Mouse (Mus musculus) myocyte (in vitro differentiated cells): ENCODE data around the gene Foxe3. TPM values are rescaled to one million over a fixed set of nuclear protein-coding genes. Genes with fewer than 3 reads are reported as not detected.
"Not testable (repeated sequence)": the region's sequence is repeated elsewhere in the genome, so short reads cannot be mapped to it uniquely, and the experiment has no call there.

ENCODE experiments used
- H3K27me3 ChIP-seq: one replicate; pipeline ENCODE4 v1.6.1; 2011; ENCODE audit not compliant: control insufficient read depth, insufficient read depth, insufficient read length
- H3K36me3 ChIP-seq: one replicate; pipeline ENCODE4 v1.6.1; 2011; ENCODE audit not compliant: control insufficient read depth, insufficient read depth
- H3K4me2 ChIP-seq: one replicate; pipeline ENCODE4 v1.6.1; 2011; ENCODE audit warnings: low read depth, control low read depth
- H3K4me3 ChIP-seq: one replicate; pipeline ENCODE4 v1.5.1; 2011; ENCODE audit warnings: mild to moderate bottlenecking, control low read depth, moderate library complexity
- H3K79me2 ChIP-seq: one replicate; pipeline ENCODE4 v1.6.1; 2011; ENCODE audit not compliant: control insufficient read depth, insufficient read depth
- H3ac ChIP-seq: one replicate; pipeline ENCODE4 v1.6.1; 2011; ENCODE audit not compliant: control insufficient read depth, insufficient read length
- CEBPB ChIP-seq: IDR thresholded peaks from 2 replicates; pipeline ENCODE4 v1.6.1; 2011; ENCODE audit warnings: mild to moderate bottlenecking, moderate library complexity; ENCODE audit not compliant: poor library complexity, insufficient read depth, severe bottlenecking
- E2F4 ChIP-seq: IDR thresholded peaks from one replicate; pipeline ENCODE4 v1.6.1; 2011; ENCODE audit warnings: mild to moderate bottlenecking, control low read depth, moderate library complexity; ENCODE audit not compliant: insufficient read depth
- MAX ChIP-seq: IDR thresholded peaks from one replicate; pipeline ENCODE4 v1.6.1; 2011; ENCODE audit warnings: low read depth, mild to moderate bottlenecking, control low read depth
- MYOD1 ChIP-seq, 3 experiments: IDR thresholded peaks; one replicate each; pipeline ENCODE4 v1.6.1; 2011; ENCODE audit warnings: control low read depth in 2 of 3, low read depth in 2 of 3, mild to moderate bottlenecking in 2 of 3, moderate library complexity in 1 of 3; ENCODE audit not compliant: insufficient read length in 2 of 3, control insufficient read depth in 1 of 3
- MYOG ChIP-seq, 3 experiments: IDR thresholded peaks; one replicate each; pipeline ENCODE4 v1.6.1; 2011; ENCODE audit warnings: control low read depth in 2 of 3, low read depth in 2 of 3, mild to moderate bottlenecking in 2 of 3; ENCODE audit not compliant: insufficient read length in 2 of 3, control insufficient read depth in 1 of 3, insufficient read depth in 1 of 3
- POLR2A ChIP-seq: IDR thresholded peaks from one replicate; pipeline ENCODE4 v1.6.1; 2011; ENCODE audit warnings: low read depth, mild to moderate bottlenecking, control low read depth, moderate library complexity; ENCODE audit not compliant: insufficient read length
- POLR2AphosphoS2 ChIP-seq: IDR thresholded peaks from one replicate; pipeline ENCODE4 v1.6.1; 2011; ENCODE audit warnings: low read depth, control low read depth; ENCODE audit not compliant: insufficient read length
- REST ChIP-seq: IDR thresholded peaks from one replicate; pipeline ENCODE4 v1.6.1; 2011; ENCODE audit warnings: mild to moderate bottlenecking, control low read depth, moderate library complexity; ENCODE audit not compliant: insufficient read depth, insufficient read length
- SRF ChIP-seq: IDR thresholded peaks from one replicate; pipeline ENCODE4 v1.6.1; 2011; ENCODE audit warnings: low read depth; ENCODE audit not compliant: control insufficient read depth, insufficient read length
- TCF12 ChIP-seq: IDR thresholded peaks from one replicate; pipeline ENCODE4 v1.6.1; 2011; ENCODE audit warnings: mild to moderate bottlenecking, control low read depth; ENCODE audit not compliant: poor library complexity, insufficient read depth, severe bottlenecking
- TCF3 ChIP-seq: IDR thresholded peaks from one replicate; pipeline ENCODE4 v1.6.1; 2011; ENCODE audit warnings: low read depth, control low read depth; ENCODE audit not compliant: insufficient read length
- USF1 ChIP-seq: IDR thresholded peaks from one replicate; pipeline ENCODE4 v1.6.1; 2011; ENCODE audit warnings: low read depth, mild to moderate bottlenecking, control low read depth, moderate library complexity
- polyA plus RNA-seq: library from polyadenylated mRNA; unstranded; fragments of >200 nt; fragmentation: generic; extraction: Trizol; gene quantifications from one replicate; pipeline ENCODE4 v1.2.1, GENCODE M21; 2012; ENCODE audit warnings: missing spikeins

Gene Foxe3
- polyA plus RNA-seq, result not detected

DNA sequence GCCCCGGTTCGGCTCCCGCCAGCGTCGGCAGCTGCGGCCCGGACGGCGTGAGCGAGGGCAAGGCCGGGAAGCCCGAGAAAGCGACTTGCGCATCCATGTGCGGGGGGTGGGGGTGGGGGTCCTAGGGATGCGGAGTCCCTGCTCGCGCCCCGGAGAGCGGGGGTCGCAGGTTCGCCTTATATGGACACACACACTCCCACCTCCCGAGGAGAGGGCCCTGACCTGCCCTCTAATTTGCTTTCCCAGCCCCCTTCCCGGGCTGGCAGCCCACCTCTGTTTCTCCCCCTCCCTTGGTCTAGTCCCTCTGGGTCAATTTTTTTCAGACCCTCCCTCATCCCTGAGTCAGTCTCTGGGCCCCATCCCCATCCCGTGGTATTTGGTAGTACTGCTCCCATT lies at the start of gene Foxe3:
Gene Foxe3 (minus strand): TSS at position 97 of the 396 bp plus-strand sequence.
- H3K36me3 ChIP-seq, result no peaks in the 10 kb centered on the region
- H3K79me2 ChIP-seq, result no peaks in the 10 kb centered on the region
- peak within 1 kb of the TSS; percentile 45 for H3K4me2 ChIP-seq
- TF ChIP-seq SRF (no peak), REST (no peak), USF1 (no peak), TCF3 (no peak), MYOD1 (IDR thresholded peaks at IDR 0.05; ENCODE audit: control insufficient read depth in 1 of 3, insufficient read length in 2 of 3, low read depth in 2 of 3) (no peak), MYOG (IDR thresholded peaks at IDR 0.05; ENCODE audit: control insufficient read depth in 1 of 3, insufficient read depth in 1 of 3, insufficient read length in 2 of 3, low read depth in 2 of 3) (no peak), POLR2A (no peak), TCF12 (no peak), CEBPB (no peak), POLR2AphosphoS2 (no peak), MAX (no peak), E2F4 (no peak)
- H3K4me3 ChIP-seq, result no peak within 1 kb of the TSS
- peaks cover 46% of the 10 kb centered on the region for H3K27me3 ChIP-seq
- no peak within 1 kb of the TSS for H3ac ChIP-seq

DNA sequence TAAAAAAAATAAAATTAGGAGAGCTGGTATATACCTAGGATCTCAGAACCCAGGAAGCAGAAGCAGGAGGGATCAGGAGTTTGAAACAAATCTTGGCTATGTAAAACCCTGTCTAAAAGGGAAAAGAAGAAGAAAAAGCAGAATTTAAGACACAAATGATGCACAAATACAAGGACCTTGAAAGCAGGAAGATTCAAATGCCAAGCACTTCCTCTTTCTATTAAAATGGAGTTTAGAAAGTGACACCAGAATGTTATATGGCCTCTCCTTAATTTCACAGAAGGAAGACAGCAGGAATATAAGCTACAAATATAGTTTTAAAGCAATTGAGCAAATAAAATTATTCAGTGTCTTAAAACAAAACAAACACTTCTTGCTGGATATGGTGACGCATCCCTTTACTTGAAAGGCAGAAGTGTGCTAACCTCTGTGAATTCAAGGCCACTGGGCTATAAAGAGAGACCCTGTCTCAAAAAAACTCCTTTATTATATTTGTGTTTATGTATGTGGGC lies 47.5 kb upstream of the Foxe3 start:
- TF ChIP-seq TCF3 (no peak), POLR2AphosphoS2 (no peak), USF1 (no peak), E2F4 (no peak), REST (no peak), SRF (no peak), MYOG (IDR thresholded peaks at IDR 0.05; ENCODE audit: control insufficient read depth in 1 of 3, insufficient read depth in 1 of 3, insufficient read length in 2 of 3, low read depth in 2 of 3) (no peak), MYOD1 (IDR thresholded peaks at IDR 0.05; ENCODE audit: control insufficient read depth in 1 of 3, insufficient read length in 2 of 3, low read depth in 2 of 3) (no peak), MAX (no peak), POLR2A (no peak), TCF12 (no peak), CEBPB (no peak)
- no peak overlapping the region for H3K4me2 ChIP-seq
- H3ac ChIP-seq, result no peak overlapping the region
- no peak overlapping the region for H3K4me3 ChIP-seq
- no peaks in the 10 kb centered on the region for H3K27me3 ChIP-seq
- H3K36me3 ChIP-seq, result peaks cover 2% of the 10 kb centered on the region
- H3K79me2 ChIP-seq, result peaks cover 63% of the 10 kb centered on the region

DNA sequence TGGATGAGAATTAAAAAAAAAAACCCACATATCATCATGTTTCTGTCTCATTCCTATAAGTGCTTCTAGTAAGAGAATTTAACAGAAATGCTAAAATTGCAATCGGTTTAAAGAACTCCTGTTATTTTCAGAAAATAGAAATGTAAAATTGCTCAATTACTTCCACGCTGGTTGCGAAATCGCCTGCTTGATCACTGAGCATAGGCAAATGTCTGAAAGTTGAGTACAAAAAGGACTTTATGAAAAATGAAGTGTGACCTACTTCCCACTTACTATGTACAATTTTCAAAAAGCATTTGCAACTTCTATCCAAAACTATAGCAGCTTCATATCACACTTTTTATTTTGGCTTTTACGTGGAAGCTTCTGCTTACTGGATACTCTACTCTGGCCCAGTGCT lies 44.9 kb upstream of the Foxe3 start:
- Histone ChIP-seq H3K4me3 (no peak overlapping the region), H3K36me3 (peaks cover 14% of the 10 kb centered on the region), H3ac (no peak overlapping the region), H3K27me3 (no peaks in the 10 kb centered on the region), H3K4me2 (no peak overlapping the region), H3K79me2 (peaks cover 38% of the 10 kb centered on the region)
- TF ChIP-seq CEBPB (peak; percentile 60; the same call in 1 of the 2 replicates), MAX (no peak), POLR2A (no peak), MYOD1 (IDR thresholded peaks at IDR 0.05; ENCODE audit: control insufficient read depth in 1 of 3, insufficient read length in 2 of 3, low read depth in 2 of 3) (no peak), POLR2AphosphoS2 (no peak), TCF3 (no peak), REST (no peak), USF1 (no peak)

DNA sequence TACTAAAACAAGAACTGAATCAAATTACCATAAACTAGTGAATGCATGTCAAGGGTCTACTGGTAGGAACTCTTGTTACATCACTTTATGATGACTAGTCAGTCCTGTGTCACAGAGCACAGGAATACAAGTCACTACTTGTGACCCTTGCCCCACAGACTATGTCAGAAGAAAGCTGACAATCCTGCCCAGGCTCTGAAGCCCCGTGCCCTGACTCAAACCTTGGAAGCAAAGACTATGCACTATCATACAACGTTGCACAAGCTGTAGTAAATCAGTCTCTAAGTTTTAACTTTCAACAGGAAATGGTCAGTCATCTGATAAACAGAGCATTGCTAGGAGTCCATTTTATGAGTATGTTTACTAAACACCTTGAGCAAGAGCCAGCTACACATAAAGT lies 35.1 kb upstream of the Foxe3 start:
- not testable (repeated sequence) for H3K79me2 ChIP-seq, H3K4me3 ChIP-seq, H3K4me2 ChIP-seq, H3ac ChIP-seq, H3K27me3 ChIP-seq
- peaks cover 23% of the 10 kb centered on the region for H3K36me3 ChIP-seq

DNA sequence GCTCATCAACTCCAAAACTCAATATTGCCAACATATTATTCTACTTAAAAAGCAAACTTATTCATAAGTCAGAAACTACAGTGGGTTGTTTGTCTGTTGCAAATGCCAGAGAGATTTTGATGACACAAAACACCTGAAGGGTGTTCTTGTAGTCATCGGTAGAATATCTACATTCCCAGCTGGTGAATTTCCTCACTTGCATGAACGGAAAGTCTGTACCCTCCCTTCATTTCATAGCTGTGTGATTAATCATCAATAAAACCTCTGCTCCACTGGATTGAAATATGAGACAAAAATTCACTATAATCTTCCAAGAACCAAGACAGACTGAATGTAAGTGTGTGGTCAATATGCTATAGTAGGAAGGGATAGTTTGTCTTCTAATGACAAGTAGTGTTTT lies 33.7 kb upstream of the Foxe3 start:
- Histone ChIP-seq H3K4me2 (no peak overlapping the region), H3K27me3 (no peaks in the 10 kb centered on the region), H3K36me3 (peaks cover 15% of the 10 kb centered on the region), H3ac (no peak overlapping the region), H3K79me2 (no peaks in the 10 kb centered on the region), H3K4me3 (no peak overlapping the region)
- TF ChIP-seq TCF3 (no peak), POLR2AphosphoS2 (no peak)

DNA sequence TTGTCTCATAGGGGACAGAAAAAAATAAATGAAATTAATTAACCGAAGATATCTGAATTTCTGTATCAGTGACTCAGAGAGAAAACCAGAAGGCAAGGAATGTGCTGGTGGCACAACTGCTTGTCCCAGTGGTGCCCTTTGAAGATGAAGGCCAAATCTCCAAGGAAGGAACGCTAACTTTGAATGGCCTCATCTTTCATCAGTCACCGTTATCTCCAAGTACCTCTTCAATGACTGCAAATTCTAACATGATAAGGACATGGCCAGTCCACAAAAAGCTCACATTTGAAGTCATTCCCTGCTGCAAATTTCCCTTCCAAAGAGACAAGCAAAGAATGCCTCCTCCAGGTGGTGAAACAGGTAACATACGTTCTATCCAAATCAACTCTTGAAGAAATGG lies 33.0 kb upstream of the Foxe3 start:
- Histone ChIP-seq H3K27me3 (no peaks in the 10 kb centered on the region), H3K79me2 (no peaks in the 10 kb centered on the region), H3K4me3 (no peak overlapping the region), H3K36me3 (peaks cover 12% of the 10 kb centered on the region), H3ac (no peak overlapping the region), H3K4me2 (peak overlapping the region; percentile 16)
- TF ChIP-seq MAX (no peak), MYOG (IDR thresholded peaks at IDR 0.05; ENCODE audit: control insufficient read depth in 1 of 3, insufficient read depth in 1 of 3, insufficient read length in 2 of 3, low read depth in 2 of 3) (no peak), TCF3 (no peak), E2F4 (no peak), POLR2AphosphoS2 (no peak), POLR2A (no peak), USF1 (no peak), REST (no peak), MYOD1 (IDR thresholded peaks at IDR 0.05; ENCODE audit: control insufficient read depth in 1 of 3, insufficient read length in 2 of 3, low read depth in 2 of 3) (no peak), TCF12 (no peak), CEBPB (no peak)
